Mouse (Mus musculus) embryo, embryonic 10 days (tissue): ENCODE measurements around the gene Aste1.

ENCODE experiments used
- DNase-seq: peaks from one replicate; pipeline ENCODE4 v3.0.0-alpha.2; 2015; ENCODE audit warnings: low spot score

The Aste1 gene

GRCm38 (mm10) chr9:105395218-105395627 lies at the start of gene Aste1, which contains the start of gene Nek11:
Gene Aste1 (plus strand): TSS chr9:105395392.
Gene Nek11 (minus strand): TSS chr9:105395524.
- DNase-seq = peak; percentile 99

- DNase-seq = no peak
Measured at GRCm38 (mm10) chr9:105348242-105349031, 46.8 kb upstream of the Aste1 start.

GRCm38 (mm10) chr9:105349034-105349433 lies 46.2 kb upstream of the Aste1 start:
- DNase-seq = no peak

DNA sequence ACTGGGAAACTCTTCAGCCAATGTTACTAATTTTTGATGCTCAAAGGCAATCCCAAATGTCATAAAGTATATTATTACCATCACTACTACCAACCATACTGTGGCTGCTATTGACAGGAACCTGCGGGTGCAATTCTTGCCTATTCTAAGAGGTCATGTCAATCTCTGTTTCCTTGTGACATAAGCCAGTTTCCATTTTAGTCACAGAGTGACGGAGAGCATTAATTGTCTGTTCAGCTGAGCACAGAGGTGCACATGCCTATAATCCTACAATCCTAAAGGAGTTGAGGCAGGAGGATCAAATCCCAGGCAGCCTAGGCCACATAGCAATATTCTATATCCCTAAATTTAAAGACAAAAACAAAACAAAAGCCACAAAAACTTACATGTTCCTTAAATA lies 33.0 kb upstream of the Aste1 start:
- DNase-seq = no peak

GRCm38 (mm10) chr9:105363520-105364231 lies 31.5 kb upstream of the Aste1 start:
- no peak for DNase-seq

DNA sequence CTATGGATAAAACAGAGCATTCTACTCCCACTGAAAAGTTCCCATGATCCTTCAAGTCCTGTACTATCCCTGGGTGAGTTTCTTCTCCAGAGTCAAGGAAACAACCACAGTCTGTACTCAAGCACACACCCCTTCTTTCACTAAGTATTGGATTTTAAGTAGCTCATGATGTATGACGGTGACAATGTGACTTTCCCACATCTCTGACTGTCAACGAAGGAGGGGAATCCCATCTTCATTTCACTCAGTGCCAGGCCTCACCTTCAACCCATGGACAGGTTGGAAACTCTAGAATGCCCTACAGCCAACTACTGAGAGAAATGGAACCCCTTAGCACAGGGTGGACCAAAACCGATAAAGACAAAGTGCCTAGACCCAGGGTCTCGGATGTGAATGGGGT lies 29.0 kb upstream of the Aste1 start:
- DNase-seq = no peak

DNA sequence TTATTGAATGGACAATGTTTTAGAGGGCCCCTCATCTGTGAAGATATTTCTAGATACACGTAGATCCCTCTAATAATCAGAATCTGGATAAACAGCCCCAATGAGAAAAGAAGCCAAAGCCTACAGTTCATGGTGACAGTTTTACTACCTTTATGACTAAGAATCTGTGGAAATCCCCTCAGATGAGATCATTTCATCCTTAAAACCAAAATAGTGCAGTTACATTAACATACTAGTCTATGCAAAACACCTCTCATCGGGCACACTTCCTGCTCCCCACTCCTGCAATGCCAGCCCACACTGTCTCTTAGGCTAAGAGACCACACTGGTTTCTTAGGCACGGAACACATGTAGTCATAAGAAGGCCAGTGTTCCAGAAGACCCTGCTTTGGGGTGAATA lies 26.6 kb upstream of the Aste1 start:
- no peak for DNase-seq

DNA sequence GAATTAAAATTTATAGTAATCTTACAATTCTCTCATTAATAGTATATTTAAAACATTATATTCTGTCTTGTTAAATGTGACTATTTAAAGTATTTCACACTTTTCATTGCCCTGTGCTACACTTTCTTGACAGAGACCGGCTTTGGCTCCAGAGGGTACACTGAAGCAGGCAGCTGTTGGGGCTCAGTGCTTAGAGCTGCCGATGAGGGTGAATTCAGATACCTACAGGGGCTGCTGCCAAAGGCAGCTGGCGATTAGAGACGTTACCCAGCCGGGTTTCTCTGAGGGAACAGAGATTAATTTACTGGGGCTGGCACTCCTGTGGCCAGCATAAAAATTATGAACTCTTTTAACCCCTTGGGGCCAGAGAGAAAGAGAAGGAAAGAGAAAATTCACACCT lies 20.8 kb upstream of the Aste1 start:
- DNase-seq = no peak

DNA sequence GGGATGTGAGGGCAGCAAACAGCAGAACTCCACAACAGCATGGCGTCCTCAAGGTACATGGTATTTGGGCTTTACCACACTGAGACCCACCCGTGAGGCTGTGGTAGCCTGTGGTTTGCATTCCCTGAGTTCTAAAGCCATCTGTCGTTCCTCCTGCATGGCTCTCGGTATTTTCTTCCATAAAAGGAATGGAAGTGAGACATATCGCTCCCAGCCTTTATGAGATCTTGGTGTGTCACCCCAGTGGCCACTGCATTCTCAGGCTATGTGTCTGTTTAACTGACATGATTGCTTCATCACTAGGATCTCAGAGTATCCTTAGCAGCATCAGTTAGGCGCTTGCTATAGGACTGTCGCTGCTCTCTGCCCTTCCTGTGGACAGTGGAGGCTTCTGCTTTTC lies 18.8 kb upstream of the Aste1 start:
- DNase-seq = no peak

- DNase-seq = no peak
Measured at GRCm38 (mm10) chr9:105376954-105377530, 18.1 kb upstream of the Aste1 start.

GRCm38 (mm10) chr9:105377622-105378021 lies 17.6 kb upstream of the Aste1 start:
- no peak for DNase-seq

GRCm38 (mm10) chr9:105379533-105380145 lies 15.6 kb upstream of the Aste1 start:
- no peak for DNase-seq

DNA sequence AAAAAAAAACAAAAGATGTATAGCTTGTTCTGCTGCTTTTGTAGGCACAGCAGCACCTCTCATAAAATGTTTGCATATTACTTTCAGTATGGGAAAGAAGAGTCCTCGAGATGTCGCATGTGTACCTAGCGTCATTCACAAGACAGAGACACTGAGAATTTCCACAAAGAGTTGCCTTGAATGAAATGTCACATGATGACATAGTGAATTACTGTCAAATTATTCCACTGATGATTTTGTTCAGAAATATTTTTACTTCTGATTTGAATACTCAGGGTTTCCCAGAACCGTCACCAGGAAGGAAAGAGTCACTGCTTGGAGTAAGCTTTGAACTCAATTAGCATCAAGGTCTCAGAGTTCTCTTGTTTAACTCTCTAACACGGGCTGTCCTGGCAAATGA lies 7.8 kb upstream of the Aste1 start:
- DNase-seq = no peak

DNA sequence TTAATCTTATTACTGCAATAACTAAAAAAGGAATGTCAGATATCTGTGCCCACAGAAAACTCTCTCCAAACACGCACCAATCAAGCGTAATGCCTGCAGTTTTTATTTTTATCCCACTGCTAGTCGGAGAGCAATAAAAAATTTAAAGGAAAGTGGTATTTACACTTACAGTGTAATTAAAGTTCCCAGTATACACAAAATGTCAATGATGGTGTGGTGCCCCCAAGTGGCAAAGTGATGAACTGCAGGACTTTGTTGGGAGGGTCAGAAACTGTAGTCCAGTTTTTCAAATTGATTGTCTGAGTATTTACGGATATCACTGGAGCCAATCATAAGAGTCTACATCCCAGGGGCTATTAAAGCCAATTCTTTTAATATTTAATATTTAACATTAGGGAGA lies 5.9 kb upstream of the Aste1 start:
- DNase-seq = peak; percentile 75

GRCm38 (mm10) chr9:105390616-105391015 lies 4.6 kb upstream of the Aste1 start:
- no peak for DNase-seq

DNA sequence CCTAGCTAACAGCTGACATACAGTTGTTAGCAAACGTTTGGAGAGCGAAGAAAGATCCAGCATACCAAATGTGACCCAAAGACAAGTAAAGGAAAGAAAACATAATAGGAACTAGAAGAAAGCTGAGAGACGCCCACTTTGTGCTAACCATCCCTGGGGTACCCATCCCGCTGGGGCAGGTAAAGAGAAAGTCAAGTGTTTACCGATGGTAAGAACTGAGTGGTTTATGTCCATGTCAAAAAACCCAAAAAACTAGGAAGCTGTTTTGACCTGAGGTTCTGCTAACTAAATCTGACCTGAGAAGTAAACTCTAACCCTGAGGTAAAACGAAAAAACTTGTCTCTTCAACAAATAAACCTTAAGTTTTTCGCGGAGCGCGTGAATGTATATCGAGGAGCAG lies 472 bp upstream of the Aste1 start:
- no peak for DNase-seq

DNA sequence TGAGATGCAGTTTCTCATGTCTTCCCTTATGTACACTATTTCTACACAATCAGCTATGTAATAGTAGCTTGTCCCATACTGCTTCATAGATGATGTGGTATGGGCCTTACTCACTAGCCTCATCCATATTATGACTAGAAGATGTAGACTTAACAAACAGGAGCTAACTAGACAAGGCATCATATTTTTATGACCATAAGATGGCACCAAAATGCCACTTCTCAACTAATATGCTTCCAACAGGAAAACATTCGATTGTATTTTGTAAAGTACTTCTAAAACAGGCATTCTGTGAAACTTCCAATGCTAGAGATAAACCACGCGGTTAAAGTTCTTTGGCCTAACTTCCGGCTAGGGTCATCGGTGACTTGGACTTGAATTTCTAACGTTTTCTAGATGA lies 13.4 kb downstream of the Aste1 start:
- no peak for DNase-seq

DNA sequence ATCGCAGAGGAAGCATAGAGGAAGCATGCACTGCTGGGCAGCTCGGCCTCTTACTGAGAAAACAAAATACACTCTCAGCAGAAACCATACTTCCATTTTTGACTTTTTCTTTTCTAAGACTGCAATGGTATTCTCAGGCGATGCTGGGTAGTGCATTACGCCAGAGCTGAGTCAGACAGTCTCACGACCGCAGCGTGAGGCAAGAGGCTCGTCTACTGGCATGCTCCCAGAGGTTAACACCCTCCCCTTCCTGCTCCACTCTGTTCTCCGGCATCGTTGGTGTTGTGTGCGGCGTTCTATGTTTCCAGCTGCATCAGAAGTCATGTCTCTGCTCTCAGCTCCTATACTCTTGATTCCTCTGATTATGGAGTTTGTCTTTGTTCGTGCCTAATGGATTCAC lies 63.8 kb downstream of the Aste1 start:
- DNase-seq = no peak

- no peak for DNase-seq
Measured at GRCm38 (mm10) chr9:105461496-105461895, 66.3 kb downstream of the Aste1 start.
